20 mouse cellular contexts compared by ENCODE assay signal in genomic region chr3:79490102-79490501, GRCm38 (mm10).
"Had no signal": no experiment of that assay in that cellular context is flagged by ENCODE, and none has a peak within 500 bp of the region (broad histone marks: within the 10 kb centered on the region; RNA-seq: fewer than 3 reads in every experiment).

No protein-coding gene starts in this region.

- H3K4me3 ChIP-seq: kidney, embryonic 15.5 days; limb, embryonic 10.5 days; limb, embryonic 13.5 days; liver, embryonic 12.5 days; liver, embryonic 15.5 days; lung, embryonic 15.5 days; midbrain, embryonic 12.5 days; midbrain, embryonic 15.5 days; neural tube, embryonic 12.5 days; neural tube, embryonic 15.5 days had no signal

- H3K9me3 ChIP-seq: kidney, embryonic 15.5 days; limb, embryonic 10.5 days; limb, embryonic 13.5 days; liver, embryonic 12.5 days; liver, embryonic 15.5 days; lung, embryonic 15.5 days; midbrain, embryonic 12.5 days; midbrain, embryonic 15.5 days; neural tube, embryonic 12.5 days; neural tube, embryonic 15.5 days had no signal

- H3K27ac ChIP-seq: kidney, embryonic 15.5 days; limb, embryonic 10.5 days; limb, embryonic 13.5 days; liver, embryonic 12.5 days; liver, embryonic 15.5 days; lung, embryonic 15.5 days; midbrain, embryonic 12.5 days; midbrain, embryonic 15.5 days; neural tube, embryonic 12.5 days; neural tube, embryonic 15.5 days had no signal

- DNase-seq: kidney, adult 2 months; kidney, postnatal 14 days; kidney, postnatal 4 days; liver; lung, adult 18-20 months; right cerebral cortex, adult 18-20 months; right cerebral cortex, postnatal 14 days; right cerebral cortex, postnatal 4 days; thymus, postnatal 25 days had no signal

- H3K27me3 ChIP-seq: kidney, embryonic 15.5 days; limb, embryonic 13.5 days; liver, embryonic 12.5 days; liver, embryonic 15.5 days; lung, embryonic 15.5 days; midbrain, embryonic 12.5 days; midbrain, embryonic 15.5 days; neural tube, embryonic 12.5 days; neural tube, embryonic 15.5 days had no signal

- H3K4me1 ChIP-seq: kidney, embryonic 15.5 days; limb, embryonic 10.5 days; limb, embryonic 13.5 days; liver, embryonic 12.5 days; liver, embryonic 15.5 days; lung, embryonic 15.5 days; midbrain, embryonic 12.5 days; midbrain, embryonic 15.5 days; neural tube, embryonic 12.5 days; neural tube, embryonic 15.5 days had no signal

- H3K9ac ChIP-seq: kidney, embryonic 15.5 days; limb, embryonic 13.5 days; liver, embryonic 12.5 days; liver, embryonic 15.5 days; lung, embryonic 15.5 days; midbrain, embryonic 12.5 days; midbrain, embryonic 15.5 days; neural tube, embryonic 12.5 days; neural tube, embryonic 15.5 days had no signal

- H3K4me2 ChIP-seq: kidney, embryonic 15.5 days; limb, embryonic 13.5 days; liver, embryonic 12.5 days; liver, embryonic 15.5 days; lung, embryonic 15.5 days; midbrain, embryonic 12.5 days; midbrain, embryonic 15.5 days; neural tube, embryonic 12.5 days; neural tube, embryonic 15.5 days had no signal

- ATAC-seq: inflammation-experienced regulatory T-cells, adult 6 months; liver, embryonic 12.5 days; midbrain, embryonic 15.5 days had no signal
